Mouse (Mus musculus) neural tube, embryonic 10.5 days (tissue): Measurements from ENCODE around the gene Tbc1d5.
A peak's percentile ranks its signal among the peaks of the same experiment; 100 is the strongest.

Source experiments
- DNase-seq: peaks from one replicate; pipeline ENCODE4 v3.0.0-alpha.2; 2017; ENCODE audit warnings: low spot score; ENCODE audit errors: extremely low spot score

Gene Tbc1d5

DNA sequence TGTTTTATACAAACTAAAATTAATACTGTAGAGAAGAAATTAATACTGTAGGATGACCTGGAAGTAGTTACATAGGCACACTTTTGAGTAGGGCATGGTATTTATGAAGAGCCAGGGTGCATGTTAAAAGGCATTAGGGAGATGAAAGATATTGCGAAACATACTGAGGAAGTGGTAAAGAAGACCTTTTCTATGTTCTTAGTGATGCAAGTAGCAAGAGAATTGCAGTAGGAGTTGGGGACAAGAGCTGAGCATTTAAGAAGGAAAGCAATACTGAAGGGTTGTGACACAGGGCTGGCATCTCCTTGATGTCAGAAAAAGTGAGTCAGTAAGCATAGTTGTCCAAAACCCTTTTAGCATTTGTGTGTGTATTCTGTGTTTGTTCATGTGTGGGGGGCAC is 289.7 kb downstream of the Tbc1d5 start:
- DNase-seq: no peak

DNA sequence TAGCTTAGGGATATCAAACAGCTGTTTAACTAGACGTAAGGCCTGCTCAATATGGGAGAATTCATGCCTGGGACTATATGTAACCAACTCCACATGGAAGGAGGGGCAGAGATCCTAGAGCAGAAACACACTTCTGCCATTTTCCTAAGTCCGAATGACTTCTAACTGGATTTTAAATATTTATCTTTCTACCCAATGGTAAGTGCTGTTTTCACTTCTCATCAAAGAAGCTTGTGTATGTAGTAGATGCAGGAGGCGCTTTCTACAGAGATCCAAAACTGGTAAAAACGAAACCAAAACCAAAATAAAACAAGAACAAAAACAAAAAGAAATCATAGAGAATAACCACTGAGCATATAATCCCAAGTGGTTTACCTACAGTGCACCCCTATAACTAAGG is 299.2 kb downstream of the Tbc1d5 start:
- no peak for DNase-seq

DNA sequence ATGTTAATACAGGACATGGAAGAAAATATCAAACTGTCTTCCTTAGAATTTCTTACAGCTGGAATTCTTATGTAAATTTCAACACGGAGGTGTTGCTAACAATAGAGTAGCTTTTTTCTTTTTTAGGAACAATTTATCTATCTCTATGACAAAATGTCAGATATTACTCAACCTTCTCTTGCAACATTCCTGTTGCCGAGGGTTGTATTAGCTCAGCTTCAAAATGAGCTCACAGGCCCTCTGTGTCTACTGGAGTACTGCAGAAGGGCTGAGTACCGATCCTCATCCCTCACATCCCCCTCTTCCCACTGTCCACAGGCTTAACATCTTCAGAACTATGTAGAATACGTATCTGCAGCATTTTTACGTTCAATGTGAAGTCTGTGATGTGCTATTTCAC is 302.7 kb downstream of the Tbc1d5 start:
- DNase-seq: no peak

DNA sequence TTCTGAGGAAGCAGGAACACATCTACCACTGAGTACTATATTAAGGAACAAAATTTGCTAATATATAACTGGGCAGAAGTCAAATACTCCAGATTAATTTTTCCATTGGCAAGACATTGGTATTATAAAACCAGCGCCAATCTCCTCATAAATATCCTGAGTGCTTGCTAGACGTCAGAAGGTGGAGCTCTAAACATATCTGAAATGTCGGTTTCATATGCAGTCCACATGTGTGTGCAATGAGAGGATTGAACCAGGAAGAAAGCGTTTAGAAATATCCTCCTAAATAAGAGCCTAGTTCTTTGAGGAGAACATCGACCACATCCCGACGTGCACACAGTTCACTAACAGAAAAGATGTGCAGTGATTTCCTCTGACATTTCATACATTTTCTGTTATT is 305.1 kb downstream of the Tbc1d5 start:
- no peak for DNase-seq

DNA sequence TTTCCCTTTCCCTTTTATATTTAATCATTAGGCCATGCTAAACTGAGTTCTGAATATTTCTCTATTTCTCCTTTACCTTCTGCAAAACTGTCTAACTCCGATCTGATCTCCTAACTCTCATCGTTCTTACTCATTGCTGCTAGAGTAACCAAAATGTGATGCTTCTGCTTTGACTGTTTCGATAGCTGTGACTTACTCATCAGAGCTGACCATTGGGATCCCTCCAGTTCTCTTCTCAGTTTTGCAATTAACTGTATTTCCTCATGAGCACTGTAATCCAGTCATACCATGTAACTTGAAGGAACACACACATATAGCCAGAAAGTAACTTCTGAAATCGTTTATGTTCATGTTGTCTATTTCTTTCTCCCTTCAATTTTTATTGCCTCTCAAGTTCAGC is 306.6 kb downstream of the Tbc1d5 start:
- DNase-seq: no peak

GRCm38 (mm10) chr17:50867297-50867696 is 311.9 kb downstream of the Tbc1d5 start:
- no peak for DNase-seq

DNA sequence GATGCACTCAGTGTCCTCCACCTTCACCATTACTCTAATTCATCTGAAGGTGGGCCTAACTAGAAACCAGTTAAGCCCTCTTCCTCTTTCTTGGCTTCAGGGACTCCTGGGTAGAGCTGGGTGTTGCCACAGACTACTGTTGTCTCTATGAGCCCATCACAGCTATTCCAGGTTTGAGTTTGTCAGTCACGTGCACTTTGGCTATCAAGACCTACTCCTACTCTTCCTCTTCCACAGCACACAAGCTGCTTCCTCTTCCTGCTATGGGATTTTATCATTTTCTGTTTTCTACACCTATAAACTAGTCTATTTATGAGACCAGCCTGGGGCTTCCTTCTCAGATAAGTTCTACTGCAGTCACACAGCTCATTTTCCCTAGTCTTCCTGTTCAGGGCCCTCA is 314.4 kb downstream of the Tbc1d5 start:
- DNase-seq: no peak

DNA sequence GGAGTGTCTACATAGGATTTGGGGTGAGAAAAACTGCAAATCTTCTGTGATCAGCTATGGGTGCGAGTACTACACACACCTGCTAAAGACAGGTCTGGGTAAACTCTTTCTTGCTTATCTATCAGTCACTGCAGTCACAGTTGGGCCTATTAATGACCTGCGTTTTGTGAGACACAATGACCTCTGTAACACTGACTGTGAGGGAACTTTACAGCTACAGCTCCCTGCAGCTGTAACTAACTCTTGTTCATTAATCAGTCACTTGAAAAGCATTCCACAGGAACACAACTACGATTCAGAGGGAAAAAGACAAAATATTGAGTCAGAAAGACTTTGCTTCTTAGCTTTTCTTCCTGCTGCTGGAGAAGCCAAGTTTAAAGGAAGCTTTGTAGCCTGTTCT is 325.9 kb downstream of the Tbc1d5 start:
- no peak for DNase-seq

GRCm38 (mm10) chr17:50851382-50851781 is 327.8 kb downstream of the Tbc1d5 start:
- DNase-seq: no peak

- no peak for DNase-seq
Measured at GRCm38 (mm10) chr17:50814089-50814488, 365.1 kb downstream of the Tbc1d5 start.

DNA sequence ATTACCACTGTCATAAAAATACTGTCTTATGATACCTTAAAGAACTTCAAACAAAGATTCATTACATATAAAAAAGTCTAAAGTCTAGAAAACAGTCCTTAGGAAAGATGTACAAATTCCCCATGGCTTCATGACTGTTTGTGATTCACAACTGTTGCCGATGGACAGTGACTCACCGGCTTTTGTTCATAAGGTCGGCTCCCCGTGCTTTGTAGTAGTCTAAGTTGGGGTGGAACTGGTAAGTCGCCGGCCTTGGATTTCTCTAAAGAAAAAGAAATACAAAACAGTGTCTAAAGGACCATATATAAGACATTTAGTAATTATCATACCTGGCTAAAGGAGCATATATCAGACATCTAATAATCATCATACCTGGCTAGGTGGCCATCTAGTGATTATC is 365.6 kb downstream of the Tbc1d5 start:
- no peak for DNase-seq

DNA sequence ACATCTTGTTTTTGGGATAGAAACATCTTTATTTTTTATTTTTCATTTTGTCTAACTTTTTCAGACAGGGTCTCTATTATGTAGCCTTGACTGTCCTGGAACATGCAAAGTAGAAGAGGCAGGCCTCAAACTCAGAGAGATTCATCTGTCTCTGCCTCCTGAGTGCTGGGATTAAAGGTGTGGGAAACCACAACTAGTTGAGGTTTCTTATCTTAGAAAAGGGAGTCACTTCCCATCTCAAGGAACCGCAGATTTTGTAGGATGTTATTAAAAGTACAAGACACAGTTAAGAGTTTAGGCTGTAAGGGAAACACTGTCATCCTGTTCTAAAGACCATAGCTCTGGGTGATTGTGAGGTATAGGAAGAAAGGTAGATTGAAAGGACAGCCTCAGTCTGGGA is 373.5 kb downstream of the Tbc1d5 start:
- DNase-seq: no peak

DNA sequence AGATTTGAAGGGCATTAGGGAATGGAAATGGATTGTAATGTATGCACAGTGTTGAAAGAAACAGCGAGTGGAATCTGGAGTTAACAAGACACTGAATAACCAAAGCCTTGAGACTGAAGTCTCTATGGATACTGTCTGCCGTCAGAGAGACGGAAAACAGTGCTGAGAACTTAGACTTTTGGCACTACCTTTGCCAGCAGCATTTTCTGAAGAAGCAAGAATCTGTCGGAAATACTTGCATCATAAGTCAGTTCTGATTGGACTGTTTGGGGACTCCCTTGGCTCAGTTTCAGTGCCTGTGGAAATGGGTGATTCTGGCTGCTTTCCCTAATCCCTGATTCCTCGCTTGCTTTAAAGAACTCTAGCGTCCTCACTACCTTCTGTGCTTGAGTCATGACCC is 375.9 kb downstream of the Tbc1d5 start:
- DNase-seq: no peak

DNA sequence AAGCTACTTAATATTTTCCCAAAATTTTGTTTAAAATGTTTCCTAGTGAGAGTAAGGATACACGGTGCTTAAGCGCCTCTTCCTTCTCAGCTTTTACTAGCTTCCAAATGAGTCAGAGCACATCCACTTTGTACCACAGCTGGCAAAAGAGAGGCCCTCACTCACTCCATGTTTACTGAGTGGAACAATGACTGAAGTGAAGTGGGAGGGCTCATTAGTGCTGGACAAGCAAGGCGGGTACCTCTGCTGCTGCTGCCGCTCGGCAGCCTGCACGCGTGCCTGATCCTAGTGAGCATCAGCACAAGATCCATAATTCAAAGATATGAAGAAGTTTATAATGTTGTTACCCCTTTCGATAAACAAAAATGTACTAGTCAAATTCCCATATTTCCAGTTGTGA is 376.8 kb downstream of the Tbc1d5 start:
- DNase-seq: no peak

GRCm38 (mm10) chr17:50795445-50796095 is 383.6 kb downstream of the Tbc1d5 start:
- DNase-seq: peak; percentile 62

- DNase-seq: no peak
Measured at GRCm38 (mm10) chr17:50791671-50792070, 387.5 kb downstream of the Tbc1d5 start.

- no peak for DNase-seq
Measured at GRCm38 (mm10) chr17:50788835-50789234, 390.3 kb downstream of the Tbc1d5 start.

DNA sequence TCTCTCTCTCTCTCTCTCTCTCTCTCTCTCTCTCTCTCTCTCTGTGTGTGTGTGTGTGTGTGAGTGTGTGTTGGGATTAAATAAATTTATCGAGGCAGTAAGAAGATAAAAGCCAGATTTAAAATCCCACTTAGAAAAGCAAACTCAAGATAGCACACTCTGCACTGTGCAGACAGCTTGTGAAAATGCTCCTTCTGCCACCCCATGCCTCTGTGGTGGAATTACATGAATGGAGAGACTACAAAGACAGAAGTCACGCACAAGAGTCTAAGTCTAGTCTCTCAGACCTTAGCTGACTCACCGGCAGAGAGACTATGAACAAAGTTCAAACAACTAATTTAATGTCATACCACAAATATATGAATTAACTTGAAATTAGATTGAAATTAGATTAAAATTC is 403.9 kb downstream of the Tbc1d5 start:
- no peak for DNase-seq

- DNase-seq: no peak
Measured at GRCm38 (mm10) chr17:50764387-50764786, 414.8 kb downstream of the Tbc1d5 start.

DNA sequence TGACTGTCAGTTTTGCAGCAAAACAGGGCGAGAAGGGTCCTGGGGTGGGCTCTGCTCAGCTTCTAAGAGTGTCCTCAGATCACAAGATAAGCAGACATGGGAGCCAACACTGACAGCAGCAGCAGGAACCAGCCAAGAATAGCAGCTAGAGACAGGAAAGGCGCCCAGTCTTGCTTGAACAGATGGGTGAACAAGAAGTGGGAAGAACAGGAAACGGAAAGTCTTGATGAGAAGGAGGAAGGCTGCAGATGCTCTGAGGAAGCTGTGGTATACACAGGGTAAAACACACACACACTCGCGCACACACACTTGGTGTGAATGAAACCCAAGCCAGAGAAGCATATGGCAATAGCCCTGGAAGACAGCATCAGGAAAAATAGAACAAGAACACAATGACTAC is 415.7 kb downstream of the Tbc1d5 start:
- DNase-seq: no peak

- no peak for DNase-seq
Measured at GRCm38 (mm10) chr17:50762231-50762630, 416.9 kb downstream of the Tbc1d5 start.

- no peak for DNase-seq
Measured at GRCm38 (mm10) chr17:50761082-50761481, 418.1 kb downstream of the Tbc1d5 start.

- DNase-seq: no peak
Measured at GRCm38 (mm10) chr17:50753356-50754138, 425.6 kb downstream of the Tbc1d5 start.
